Mouse (Mus musculus) stomach, postnatal 0 days (tissue): ENCODE measurements at regions not wholly inside any gene's neighbourhood (a gene's known extent, or its start where the extent isn't known, plus 50 kb on each side); places are given as distances from the start of the nearest gene placed in this dataset.

Experiments used
- ATAC-seq: fragments of 200-750 bp; cut with Nextera tagmentation; 2 replicates; pipeline ENCODE4 v1.8.0; 2017; ENCODE audit not compliant: low FRiP score, low TSS enrichment
- DNase-seq: peaks from one replicate; pipeline ENCODE4 v3.0.0-alpha.2; 2016; ENCODE audit warnings: low spot score
- H3K27ac ChIP-seq: fragments of 300-500 bp; sonication (generic); replicated peaks from 2 replicates; pipeline ENCODE4 v1.5.1; 2014; ENCODE audit warnings: mild to moderate bottlenecking, control low read depth
- H3K27me3 ChIP-seq: fragments of 300-500 bp; sonication (generic); 2 replicates; pipeline ENCODE4 v1.6.1; 2014; ENCODE audit warnings: low read length; ENCODE audit not compliant: control insufficient read depth, insufficient read depth
- H3K36me3 ChIP-seq: fragments of 300-500 bp; sonication (generic); 2 replicates; pipeline ENCODE4 v1.6.1; 2014; ENCODE audit warnings: low read length, mixed read lengths; ENCODE audit not compliant: control insufficient read depth, insufficient read depth
- H3K4me1 ChIP-seq: fragments of 300-500 bp; sonication (generic); replicated peaks from 2 replicates; pipeline ENCODE4 v1.6.1; 2014; ENCODE audit warnings: antibody characterized with exemption; ENCODE audit not compliant: control insufficient read depth, insufficient read depth
- H3K4me2 ChIP-seq: fragments of 300-500 bp; sonication (generic); replicated peaks from 2 replicates; pipeline ENCODE4 v1.6.1; 2014; ENCODE audit warnings: low read depth, mild to moderate bottlenecking, control low read depth, moderate library complexity
- H3K4me3 ChIP-seq: fragments of 300-500 bp; sonication (generic); 2 replicates; pipeline ENCODE4 v1.5.1; 2014; ENCODE audit warnings: low read depth, low read length, control low read depth
- H3K9ac ChIP-seq: fragments of 300-500 bp; sonication (generic); 2 replicates; pipeline ENCODE4 v1.6.1; 2014; ENCODE audit warnings: mild to moderate bottlenecking, low read length, control low read depth, mixed read lengths
- H3K9me3 ChIP-seq: fragments of 300-500 bp; sonication (generic); 2 replicates; pipeline ENCODE4 v1.6.1; 2016; ENCODE audit warnings: low read length; ENCODE audit not compliant: control insufficient read depth
- CTCF ChIP-seq: IDR thresholded peaks from 2 replicates; pipeline ENCODE4 v1.5.1; 2016; ENCODE audit warnings: antibody characterized with exemption, low read depth, mild to moderate bottlenecking, moderate library complexity
- EP300 ChIP-seq: optimal IDR thresholded peaks from 2 replicates; pipeline ENCODE3; 2016; ENCODE audit warnings: antibody characterized with exemption
- WGBS: fragments of 180-500 bp; shearing (Covaris S2); extraction: QIAGEN DNeasy Blood & Tissue Kit; methylation state at CpG from one replicate; pipeline ENCODE4 v1.1.7; 2014; 5-methylcytosine and 5-hydroxymethylcytosine counted together

DNA sequence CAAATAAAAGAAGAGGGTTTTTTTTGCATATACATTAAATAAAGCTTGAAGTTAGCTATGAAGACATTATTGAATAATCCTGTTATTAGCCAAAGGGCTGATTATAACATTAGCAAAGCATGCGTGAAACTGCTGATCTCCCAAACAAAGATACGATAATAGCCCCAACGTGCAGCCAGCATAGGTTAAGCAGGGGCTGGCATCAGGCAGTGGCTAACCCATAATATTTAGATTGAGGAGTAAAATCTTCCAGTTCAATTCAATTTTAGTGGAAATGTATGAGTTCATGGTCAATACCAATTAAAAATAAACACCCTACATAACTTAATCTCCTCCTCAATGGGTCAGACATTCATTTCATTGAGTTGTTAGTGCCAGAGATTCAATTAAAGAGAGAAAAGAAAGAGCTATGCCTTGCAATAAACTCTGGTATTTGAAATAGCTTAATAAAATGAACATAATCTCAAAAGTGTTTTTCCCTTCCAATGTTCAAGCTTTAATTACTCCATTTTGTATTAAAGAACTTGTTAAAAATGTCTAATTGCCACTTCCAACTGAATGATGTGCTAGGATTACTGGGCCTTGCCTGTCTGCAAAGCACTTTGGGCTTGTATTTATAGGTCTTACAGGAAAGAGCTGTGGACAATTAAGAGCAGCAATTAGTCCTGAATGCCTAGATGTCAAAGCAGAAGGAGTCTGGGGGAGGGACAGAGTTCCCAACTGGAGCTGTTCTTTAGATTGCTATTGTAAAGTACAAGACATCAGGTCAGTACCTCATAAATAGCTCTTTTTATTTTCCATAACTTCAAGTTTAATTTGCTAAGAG lies 539.8 kb upstream of the Hs3st1 start:
- no peaks in the 10 kb centered on the region for H3K27me3 ChIP-seq
- no peaks in the 10 kb centered on the region for H3K4me1 ChIP-seq
- DNase-seq = no peak
- WGBS = 79% methylated on average over 3 of the region's 3 CpGs
- H3K9ac ChIP-seq = no peak overlapping the region
- no peaks in the 10 kb centered on the region for H3K9me3 ChIP-seq
- H3K4me2 ChIP-seq = no peak overlapping the region
- H3K4me3 ChIP-seq = no peak overlapping the region
- H3K36me3 ChIP-seq = no peaks in the 10 kb centered on the region
- TF ChIP-seq EP300 (no peak), CTCF (no peak)
- no peak for ATAC-seq
- no peak overlapping the region for H3K27ac ChIP-seq

DNA sequence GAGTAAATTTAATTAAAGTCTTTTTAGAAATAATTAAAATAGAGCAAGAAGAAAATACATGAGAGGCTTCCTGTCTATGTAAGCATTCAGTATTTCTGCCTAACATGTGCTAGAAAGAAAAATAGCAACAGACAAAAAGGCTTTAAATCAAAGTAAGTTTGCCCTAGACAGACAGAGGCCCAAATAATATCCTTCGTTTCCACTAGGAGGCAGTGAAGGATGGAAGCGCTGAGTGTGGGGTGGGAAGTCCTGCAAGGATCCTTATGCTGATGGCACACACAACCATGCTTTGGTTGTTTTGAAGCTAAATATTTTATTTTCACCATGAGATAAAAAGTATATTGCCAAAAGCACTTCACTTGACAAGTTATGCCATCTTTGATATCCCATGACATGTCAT lies 527.1 kb upstream of the Hs3st1 start:
- WGBS = 34% methylated on average over 2 of the region's 2 CpGs
- Histone ChIP-seq H3K4me3 (no peak overlapping the region), H3K27ac (no peak overlapping the region), H3K9me3 (no peaks in the 10 kb centered on the region), H3K27me3 (no peaks in the 10 kb centered on the region), H3K36me3 (no peaks in the 10 kb centered on the region), H3K4me2 (no peak overlapping the region), H3K4me1 (no peaks in the 10 kb centered on the region), H3K9ac (no peak overlapping the region)
- no peak for TF ChIP-seq EP300
- TF ChIP-seq CTCF = peak; percentile 51
- ATAC-seq = no peak
- no peak for DNase-seq

DNA sequence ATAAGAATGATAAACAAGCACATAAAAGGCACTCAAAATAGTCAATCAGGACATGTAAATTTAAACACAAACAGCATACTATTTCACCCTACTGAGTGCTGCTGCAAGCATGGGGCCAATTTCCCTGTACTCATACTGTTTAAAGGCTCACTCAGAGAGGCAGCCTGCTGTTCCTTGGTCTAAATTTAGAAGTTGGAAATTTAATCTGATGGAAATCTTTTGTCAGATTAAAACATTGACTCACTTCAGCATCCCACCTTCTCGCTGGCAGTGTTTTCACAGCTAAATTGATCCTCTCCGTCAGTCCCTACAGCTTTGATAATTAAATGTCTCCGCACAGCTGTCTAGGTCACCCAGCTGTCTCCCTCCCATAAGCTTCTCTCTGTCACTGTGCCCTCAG lies 491.4 kb upstream of the Hs3st1 start:
- no peak for DNase-seq
- no peaks in the 10 kb centered on the region for H3K9me3 ChIP-seq
- no peaks in the 10 kb centered on the region for H3K4me1 ChIP-seq
- H3K4me3 ChIP-seq = no peak overlapping the region
- ATAC-seq = no peak
- TF ChIP-seq EP300 = no peak
- no peak for TF ChIP-seq CTCF
- H3K27ac ChIP-seq = no peak overlapping the region
- no peaks in the 10 kb centered on the region for H3K27me3 ChIP-seq
- H3K36me3 ChIP-seq = no peaks in the 10 kb centered on the region
- H3K9ac ChIP-seq = no peak overlapping the region
- 70% methylated on average over 3 of the region's 3 CpGs for WGBS
- no peak overlapping the region for H3K4me2 ChIP-seq
